Mouse (Mus musculus) c-Kit-positive CD71-positive TER-119-negative erythroid progenitor cells, embryonic 14.5 days (primary cell): ENCODE measurements around the gene Arl5b.

Source experiments
- DNase-seq: peaks from one replicate; pipeline ENCODE4 v3.0.0-alpha.2; 2013; ENCODE audit warnings: low read depth

The Arl5b gene

GRCm38 (mm10) chr2:15049117-15049873 lies at the start of gene Arl5b:
Gene Arl5b (plus strand): TSS chr2:15049395.
- peak; percentile 93 for DNase-seq

- DNase-seq = no peak
Observed at GRCm38 (mm10) chr2:15007531-15007930, 41.7 kb upstream of the Arl5b start.

- DNase-seq = no peak
Observed at GRCm38 (mm10) chr2:15008072-15008471, 41.1 kb upstream of the Arl5b start.

DNA sequence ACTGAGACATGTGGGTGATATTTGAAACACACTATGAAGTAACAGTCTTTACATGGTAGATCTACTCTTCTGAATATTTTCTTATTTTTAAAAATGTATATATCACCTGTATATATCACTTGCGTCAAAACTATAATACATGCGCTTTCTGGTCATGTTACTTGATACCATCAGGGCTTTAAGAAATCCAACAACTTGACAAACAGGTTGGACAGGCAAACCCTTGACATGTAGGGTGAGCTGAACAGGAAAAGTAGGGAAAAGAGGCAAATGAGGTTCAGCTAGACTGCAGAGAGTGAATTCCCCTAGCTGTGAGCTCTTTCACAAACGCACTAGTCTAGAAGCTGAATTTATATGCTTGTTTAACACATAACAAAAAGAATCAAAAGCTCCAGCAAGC lies 22.4 kb upstream of the Arl5b start:
- no peak for DNase-seq

- DNase-seq = no peak
Observed at GRCm38 (mm10) chr2:15027816-15028215, 21.4 kb upstream of the Arl5b start.

DNA sequence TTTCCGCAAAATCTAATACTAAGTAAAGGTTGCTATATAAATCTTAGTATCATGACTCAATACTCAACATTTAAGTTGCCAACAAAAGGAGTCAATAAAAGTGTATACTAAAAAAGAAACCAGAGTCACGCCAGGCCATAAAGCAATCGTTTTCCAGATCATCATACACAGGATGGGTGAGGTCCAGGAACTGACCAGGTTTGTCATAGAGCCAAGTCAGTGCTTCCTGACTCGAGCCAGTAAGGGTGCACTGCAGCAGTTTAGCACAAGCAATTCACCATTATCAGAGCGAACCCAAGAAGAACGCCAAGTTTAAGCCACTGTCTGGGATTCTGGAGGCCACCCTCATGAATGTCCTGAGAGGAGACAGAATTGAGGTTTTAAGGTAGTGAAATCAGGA lies 10.5 kb upstream of the Arl5b start:
- DNase-seq = no peak

DNA sequence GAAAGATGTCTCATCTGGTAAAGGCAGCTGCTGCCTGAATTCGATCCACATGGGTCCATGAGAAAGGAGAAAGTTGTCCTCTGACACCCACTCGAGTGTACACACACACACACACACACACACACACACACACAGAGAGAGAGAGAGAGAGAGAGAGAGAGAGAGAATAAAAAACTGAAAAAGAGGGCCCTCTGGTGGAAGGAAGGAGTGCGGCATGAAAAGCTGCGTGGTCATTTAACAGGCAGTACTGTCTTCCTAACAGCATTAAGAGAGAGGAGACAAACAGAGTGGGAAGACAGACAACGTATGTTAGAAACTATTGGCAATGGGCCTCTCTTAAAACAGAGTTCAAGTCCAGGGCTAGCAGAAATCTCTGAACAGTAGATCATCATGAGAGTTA lies 8.9 kb upstream of the Arl5b start:
- DNase-seq = no peak

DNA sequence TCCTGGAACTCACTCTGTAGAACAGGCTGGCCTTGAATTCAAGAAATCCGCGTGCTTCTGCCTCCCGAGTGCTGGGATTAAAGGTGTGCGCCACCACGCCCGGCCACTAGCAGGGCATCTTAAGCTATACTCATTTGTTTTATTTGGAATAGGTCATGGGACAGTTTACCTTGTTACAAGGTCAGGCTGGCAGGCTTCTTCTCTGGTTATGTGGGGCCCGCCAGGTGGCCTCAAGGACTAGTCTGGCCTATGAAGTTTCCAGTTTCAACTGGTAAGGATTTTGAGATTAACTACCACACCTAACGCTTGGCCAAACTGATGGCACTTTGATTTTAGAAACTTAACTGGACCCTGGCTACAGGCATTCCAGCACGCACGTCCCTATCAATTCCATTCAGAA lies 5.3 kb downstream of the Arl5b start:
- no peak for DNase-seq

DNA sequence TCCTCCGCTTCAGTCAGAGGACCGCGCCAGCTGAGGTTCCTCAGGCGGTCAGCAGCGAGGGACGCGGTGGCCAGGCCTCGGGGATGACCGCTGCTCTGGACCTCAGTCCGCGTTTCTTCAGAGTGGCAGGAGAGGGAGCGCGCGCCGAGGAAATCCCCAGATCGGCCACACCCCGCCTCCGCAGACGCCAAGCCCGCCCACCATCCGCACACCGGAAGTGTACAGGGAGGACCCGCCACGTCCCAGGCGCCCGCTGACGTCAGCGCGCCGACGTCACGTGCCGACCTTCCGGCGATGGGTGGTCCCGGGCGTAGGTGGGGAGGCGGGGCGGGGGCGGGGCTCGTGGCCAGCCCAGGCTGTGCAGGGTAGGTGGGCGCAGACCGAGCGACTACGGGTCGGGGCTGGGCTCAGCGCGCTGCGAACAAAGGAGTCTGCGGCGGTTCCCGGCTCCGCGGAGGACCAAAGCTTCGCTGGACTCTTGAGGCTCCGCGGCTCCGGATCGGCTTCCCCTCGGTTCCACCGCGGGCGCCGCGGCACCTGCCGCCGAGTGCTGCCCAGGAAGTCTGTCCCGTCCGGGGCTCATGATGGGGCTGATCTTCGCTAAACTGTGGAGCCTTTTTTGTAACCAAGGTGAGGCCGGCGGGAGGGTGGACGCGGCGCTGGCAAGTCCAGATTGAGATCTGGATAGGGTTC lies 5.9 kb downstream of the Arl5b start, which contains the start of gene Nsun6:
Gene Nsun6, minus strand, starts transcription at position 125 of the 693 bp plus-strand sequence.
- peak; percentile 88 for DNase-seq

- DNase-seq = no peak
Observed at GRCm38 (mm10) chr2:15055741-15056151, 6.6 kb downstream of the Arl5b start.

GRCm38 (mm10) chr2:15058227-15058626 lies 9.0 kb downstream of the Arl5b start:
- DNase-seq = no peak

GRCm38 (mm10) chr2:15060856-15061255 lies 11.7 kb downstream of the Arl5b start:
- DNase-seq = no peak

- DNase-seq = no peak
Observed at GRCm38 (mm10) chr2:15063815-15064214, 14.6 kb downstream of the Arl5b start.

- DNase-seq = no peak
Observed at GRCm38 (mm10) chr2:15064380-15065269, 15.4 kb downstream of the Arl5b start.

DNA sequence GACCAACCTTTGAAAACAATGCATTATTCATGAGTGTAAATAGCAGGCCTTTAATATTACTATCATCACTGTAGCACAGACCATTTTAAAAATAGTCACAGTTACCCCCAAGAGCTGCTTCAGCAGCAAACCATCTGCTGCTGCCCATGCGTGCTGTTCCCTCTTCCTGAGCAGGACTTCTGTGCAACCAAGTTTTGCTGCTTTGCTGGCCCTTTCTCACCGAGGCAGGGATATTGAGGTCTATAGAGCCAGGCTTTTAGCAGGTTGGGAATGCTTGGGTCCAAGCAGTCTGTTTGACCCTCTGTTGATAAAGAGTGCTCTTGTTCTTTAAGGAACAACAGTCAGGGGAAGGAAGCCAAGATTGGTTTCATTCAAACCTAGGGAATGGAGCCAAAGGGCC lies 16.3 kb downstream of the Arl5b start:
- DNase-seq = no peak

DNA sequence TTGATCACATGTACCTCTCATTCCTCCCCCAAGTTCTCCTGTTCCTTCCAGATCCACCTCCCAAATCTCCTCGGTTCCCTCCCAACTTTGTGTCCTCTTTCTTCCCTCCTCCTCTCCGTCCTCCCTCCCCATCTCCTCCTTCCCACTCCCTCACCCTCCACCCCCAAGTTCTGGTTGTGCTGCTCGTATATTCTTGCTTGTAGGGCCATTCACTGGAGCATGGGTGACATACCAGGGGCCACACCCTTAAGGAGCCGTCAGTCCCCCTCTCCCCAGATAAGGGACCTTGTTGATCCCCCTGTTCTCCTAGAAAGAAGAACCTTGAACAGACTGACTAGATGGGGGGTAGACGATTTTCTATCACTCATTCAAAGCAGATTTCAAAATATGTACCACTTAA lies 17.9 kb downstream of the Arl5b start:
- no peak for DNase-seq

DNA sequence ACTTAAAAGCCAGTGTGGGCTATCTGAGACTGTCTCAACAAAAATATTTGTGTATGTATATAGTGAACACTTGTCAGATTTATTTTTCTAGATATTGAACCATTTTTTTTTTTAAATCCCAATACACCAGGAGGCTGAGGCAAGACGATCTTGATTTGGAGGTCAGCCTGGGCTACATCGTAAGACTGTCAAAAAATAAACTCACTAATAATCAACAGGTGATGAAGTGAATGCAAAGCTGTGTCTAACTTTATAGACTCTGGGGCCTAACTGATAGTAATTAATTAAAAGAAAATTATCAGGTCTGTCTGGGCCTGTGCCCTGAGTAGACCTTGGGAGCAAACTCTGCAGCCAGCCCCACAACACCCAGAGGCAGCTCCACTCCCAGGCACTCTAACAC lies 34.5 kb downstream of the Arl5b start:
- no peak for DNase-seq

- DNase-seq = no peak
Observed at GRCm38 (mm10) chr2:15087308-15087707, 38.1 kb downstream of the Arl5b start.

GRCm38 (mm10) chr2:15096514-15097090 lies 47.4 kb downstream of the Arl5b start:
- no peak for DNase-seq

- DNase-seq = no peak
Observed at GRCm38 (mm10) chr2:15104386-15104785, 55.2 kb downstream of the Arl5b start.

- no peak for DNase-seq
Observed at GRCm38 (mm10) chr2:15111290-15111689, 62.1 kb downstream of the Arl5b start.

GRCm38 (mm10) chr2:15111808-15112440 lies 62.7 kb downstream of the Arl5b start:
- DNase-seq = no peak
